Mouse (Mus musculus) embryonic facial prominence, embryonic 10.5 days (tissue): ENCODE measurements around the gene Lrrc63. TPM values are rescaled to one million over a fixed set of nuclear protein-coding genes. Genes with fewer than 3 reads are reported as not detected.

Experiments
- DNase-seq: peaks from one replicate; pipeline ENCODE4 v3.0.0-alpha.2; 2017; ENCODE audit warnings: low spot score
- H3K27ac ChIP-seq: fragments of 300-500 bp; sonication (generic); replicated peaks from 2 replicates; pipeline ENCODE4 v1.5.1; 2016; ENCODE audit warnings: mild to moderate bottlenecking
- H3K27me3 ChIP-seq: fragments of 300-500 bp; sonication (generic); replicated peaks from 2 replicates; pipeline ENCODE4 v1.6.1; 2016; ENCODE audit warnings: low read depth, mild to moderate bottlenecking; ENCODE audit not compliant: poor library complexity, severe bottlenecking
- H3K36me3 ChIP-seq: fragments of 300-500 bp; sonication (generic); replicated peaks from 2 replicates; pipeline ENCODE4 v1.6.1; 2016; ENCODE audit warnings: mild to moderate bottlenecking, moderate library complexity
- H3K4me1 ChIP-seq: fragments of 300-500 bp; sonication (generic); 2 replicates; pipeline ENCODE4 v1.6.1; 2016
- H3K4me3 ChIP-seq: fragments of 300-500 bp; sonication (generic); 2 replicates; pipeline ENCODE4 v1.5.1; 2016; ENCODE audit warnings: mild to moderate bottlenecking, moderate library complexity
- H3K9me3 ChIP-seq: fragments of 300-500 bp; sonication (generic); 2 replicates; pipeline ENCODE4 v1.6.1; 2016; ENCODE audit warnings: mild to moderate bottlenecking
- WGBS: fragments of 180-500 bp; shearing (Covaris S2); methylation state at CpG from one replicate; pipeline ENCODE4 v1.1.7; 2016; 5-methylcytosine and 5-hydroxymethylcytosine counted together
- polyA plus RNA-seq: library from polyadenylated mRNA; unstranded; fragments of >200 nt; fragmentation: Nextera tagmentation; extraction: Ambion mirVana; gene quantifications from 2 replicates; pipeline ENCODE4 v1.2.1, GENCODE M21; 2016

Gene Lrrc63
- polyA plus RNA-seq: 0.13 TPM in 1 of 2 replicates, not detected in the other

GRCm38 (mm10) chr14:75130501-75131318, at the start of gene Lrrc63, which contains the start of gene Lcp1:
Lrrc63 (minus strand) TSS chr14:75130881.
Lcp1 (plus strand) TSS chr14:75131101.
- H3K9me3 ChIP-seq: no peaks in the 10 kb centered on the region
- H3K27ac ChIP-seq: peak within 1 kb of the TSS; percentile 83
- H3K36me3 ChIP-seq: no peaks in the 10 kb centered on the region
- DNase-seq: peak; percentile 92
- peaks cover 6% of the 10 kb centered on the region; the same call in 1 of the 2 replicates for H3K4me1 ChIP-seq
- H3K27me3 ChIP-seq: peaks cover 15% of the 10 kb centered on the region
- peak within 1 kb of the TSS; percentile 66 for H3K4me3 ChIP-seq
- WGBS: under 1% methylated on average over 42 of the region's 42 CpGs

- no peak for DNase-seq
- WGBS: 88% methylated on average over 20 of the region's 20 CpGs
- Histone ChIP-seq H3K27me3 (no peaks in the 10 kb centered on the region), H3K4me3 (no peak overlapping the region), H3K9me3 (no peaks in the 10 kb centered on the region), H3K27ac (no peak overlapping the region), H3K4me1 (peaks cover 12% of the 10 kb centered on the region), H3K36me3 (no peaks in the 10 kb centered on the region)
These were observed 48.7 kb upstream of the Lrrc63 start for GRCm38 (mm10) chr14:75179255-75179963.

GRCm38 (mm10) chr14:75178801-75179211, 48.1 kb upstream of the Lrrc63 start:
- Histone ChIP-seq H3K4me3 (no peak overlapping the region), H3K27me3 (no peaks in the 10 kb centered on the region), H3K4me1 (peaks cover 12% of the 10 kb centered on the region), H3K27ac (no peak overlapping the region), H3K9me3 (no peaks in the 10 kb centered on the region), H3K36me3 (no peaks in the 10 kb centered on the region)
- DNase-seq: no peak
- WGBS: 71% methylated on average over 10 of the region's 10 CpGs

DNA sequence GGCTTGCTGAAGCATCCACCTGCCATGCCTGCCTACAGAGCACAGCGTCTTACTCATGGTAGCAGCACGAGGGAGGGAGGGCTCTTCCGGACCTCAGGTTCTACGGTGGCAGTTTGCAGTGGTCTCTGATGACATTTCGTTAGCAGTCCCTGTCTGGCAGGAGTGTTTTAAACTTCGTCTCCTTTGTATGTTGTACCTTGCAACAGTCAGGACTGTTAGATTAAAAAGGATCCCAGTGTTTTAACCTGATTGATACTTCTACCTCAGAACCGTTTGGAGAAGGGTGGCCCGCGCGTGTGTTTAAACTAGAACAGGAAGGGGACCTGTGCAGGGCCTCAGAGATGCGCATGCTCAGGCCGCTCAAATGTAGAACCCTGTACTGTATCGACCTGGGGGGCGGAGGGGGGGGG, 47.7 kb upstream of the Lrrc63 start:
- Histone ChIP-seq H3K27me3 (no peaks in the 10 kb centered on the region), H3K4me1 (peaks cover 12% of the 10 kb centered on the region), H3K4me3 (no peak overlapping the region), H3K36me3 (no peaks in the 10 kb centered on the region), H3K9me3 (no peaks in the 10 kb centered on the region), H3K27ac (no peak overlapping the region)
- DNase-seq: no peak
- 81% methylated on average over 14 of the region's 14 CpGs for WGBS

- peaks cover 12% of the 10 kb centered on the region for H3K4me1 ChIP-seq
- no peaks in the 10 kb centered on the region for H3K27me3 ChIP-seq
- H3K4me3 ChIP-seq: no peak overlapping the region
- no peaks in the 10 kb centered on the region for H3K9me3 ChIP-seq
- DNase-seq: no peak
- no peak overlapping the region for H3K27ac ChIP-seq
- H3K36me3 ChIP-seq: no peaks in the 10 kb centered on the region
- 78% methylated on average over 3 of the region's 3 CpGs for WGBS
These were observed 46.7 kb upstream of the Lrrc63 start for GRCm38 (mm10) chr14:75177400-75177799.

GRCm38 (mm10) chr14:75176425-75177045, 45.9 kb upstream of the Lrrc63 start:
- no peak for DNase-seq
- WGBS: 58% methylated on average over 4 of the region's 4 CpGs
- 0 out of 2 replicates have a peak overlapping the region, but pooled peaks have one; percentile 26 for H3K27ac ChIP-seq

DNA sequence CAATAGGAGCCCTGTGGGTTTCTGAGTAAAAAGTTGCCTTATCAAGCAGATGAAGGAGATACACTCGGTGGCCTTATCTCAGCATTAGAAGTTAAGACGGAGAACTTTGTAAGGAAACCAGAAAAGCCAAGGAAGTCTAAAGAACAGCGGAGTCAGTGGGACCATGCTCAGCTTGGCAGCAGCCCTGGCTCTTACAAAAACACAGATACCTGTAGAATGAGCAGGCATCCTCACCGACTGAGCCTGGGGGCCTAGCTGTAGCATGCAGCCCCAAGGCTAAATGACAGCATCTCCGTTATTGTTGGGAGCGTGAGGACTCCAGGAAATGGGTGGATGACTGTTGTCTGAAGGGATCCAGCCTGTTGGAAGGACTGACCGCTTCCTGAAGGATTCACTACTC, 45.1 kb upstream of the Lrrc63 start:
- no peaks in the 10 kb centered on the region for H3K9me3 ChIP-seq
- DNase-seq: no peak
- 78% methylated on average over 7 of the region's 7 CpGs for WGBS
- no peak overlapping the region for H3K27ac ChIP-seq
- H3K4me3 ChIP-seq: no peak overlapping the region
- no peaks in the 10 kb centered on the region for H3K36me3 ChIP-seq
- peaks cover 12% of the 10 kb centered on the region for H3K4me1 ChIP-seq
- H3K27me3 ChIP-seq: no peaks in the 10 kb centered on the region

More at GRCm38 (mm10) chr14:75176425-75177045, 45.9 kb upstream of the Lrrc63 start:
- H3K27me3 ChIP-seq: no peaks in the 10 kb centered on the region
- H3K9me3 ChIP-seq: no peaks in the 10 kb centered on the region
- peaks cover 12% of the 10 kb centered on the region for H3K4me1 ChIP-seq
- no peaks in the 10 kb centered on the region for H3K36me3 ChIP-seq
- no peak overlapping the region for H3K4me3 ChIP-seq

DNA sequence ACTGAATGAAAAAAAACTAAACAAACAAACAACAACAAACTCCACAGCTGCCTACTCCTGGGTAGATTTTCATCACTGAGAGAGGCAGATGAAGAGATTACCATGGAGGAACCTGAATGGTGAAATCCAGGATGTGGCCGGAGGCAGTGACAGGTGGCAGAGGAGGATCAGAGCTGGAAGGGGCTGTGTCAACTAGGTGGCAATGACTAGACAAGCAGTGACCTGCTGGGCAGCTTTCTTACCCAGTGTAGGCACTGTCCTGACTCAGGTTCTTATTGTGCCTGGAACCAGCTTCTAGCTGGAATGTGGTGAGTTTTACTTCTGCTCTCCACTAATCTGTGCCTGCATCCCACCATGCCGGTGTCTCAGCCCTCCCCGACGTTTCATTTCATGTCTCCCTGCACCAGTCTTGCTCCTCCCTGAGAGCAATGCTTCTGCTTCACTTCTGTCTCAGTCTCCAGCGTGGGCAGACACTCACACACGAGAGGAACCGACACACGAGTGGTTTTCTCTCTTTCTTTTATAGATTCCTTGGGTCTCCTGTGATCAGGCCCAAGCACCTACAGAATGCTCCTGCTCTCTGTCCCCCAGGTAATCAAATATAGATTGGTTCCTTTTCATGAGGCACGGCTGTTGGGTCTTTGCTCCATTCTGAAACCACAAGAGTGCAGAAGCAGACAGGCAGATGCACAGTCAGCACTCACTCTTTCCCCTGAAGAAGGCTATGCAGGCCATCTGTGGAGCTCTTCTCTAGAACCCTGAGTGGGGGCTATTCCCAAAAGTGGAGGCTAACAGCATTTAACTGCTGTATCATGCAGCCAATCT, 44.3 kb upstream of the Lrrc63 start:
- no peak for DNase-seq
- Histone ChIP-seq H3K9me3 (no peaks in the 10 kb centered on the region), H3K4me1 (peaks cover 12% of the 10 kb centered on the region), H3K4me3 (no peak overlapping the region), H3K27ac (no peak overlapping the region), H3K36me3 (no peaks in the 10 kb centered on the region), H3K27me3 (no peaks in the 10 kb centered on the region)
- 89% methylated on average over 9 of the region's 9 CpGs for WGBS

GRCm38 (mm10) chr14:75174296-75174695, 43.6 kb upstream of the Lrrc63 start:
- WGBS: 84% methylated on average over 8 of the region's 8 CpGs
- H3K9me3 ChIP-seq: no peaks in the 10 kb centered on the region
- no peaks in the 10 kb centered on the region for H3K36me3 ChIP-seq
- no peaks in the 10 kb centered on the region for H3K27me3 ChIP-seq
- no peak for DNase-seq
- H3K4me3 ChIP-seq: no peak overlapping the region
- H3K27ac ChIP-seq: no peak overlapping the region
- H3K4me1 ChIP-seq: peaks cover 12% of the 10 kb centered on the region

DNA sequence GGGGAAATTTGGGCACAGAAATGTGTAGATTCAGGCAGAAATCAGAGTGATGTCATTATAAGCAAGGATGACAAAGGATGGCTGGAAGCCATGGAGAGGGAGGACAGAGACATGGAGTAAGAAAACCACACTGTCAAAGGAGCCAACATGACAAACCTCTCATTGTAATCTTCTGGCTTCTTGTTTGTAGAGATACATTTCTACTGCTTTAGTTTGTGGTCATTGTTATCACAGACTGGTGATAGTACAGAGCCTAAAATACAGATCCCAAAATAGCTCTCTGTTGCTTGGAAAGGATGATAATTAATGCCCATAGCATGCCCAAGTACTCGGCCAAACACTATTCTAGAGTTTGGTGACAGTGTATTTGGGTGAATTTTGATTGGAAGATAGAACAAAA, 39.9 kb upstream of the Lrrc63 start:
- Histone ChIP-seq H3K27ac (no peak overlapping the region), H3K4me1 (no peaks in the 10 kb centered on the region), H3K27me3 (no peaks in the 10 kb centered on the region), H3K4me3 (no peak overlapping the region), H3K36me3 (no peaks in the 10 kb centered on the region), H3K9me3 (no peaks in the 10 kb centered on the region)
- 87% methylated on average over 1 of the region's 1 CpGs for WGBS
- no peak for DNase-seq

GRCm38 (mm10) chr14:75168501-75168900, 37.8 kb upstream of the Lrrc63 start:
- Histone ChIP-seq H3K27ac (no peak overlapping the region), H3K4me3 (no peak overlapping the region), H3K9me3 (no peaks in the 10 kb centered on the region), H3K36me3 (no peaks in the 10 kb centered on the region), H3K4me1 (no peaks in the 10 kb centered on the region), H3K27me3 (no peaks in the 10 kb centered on the region)
- no peak for DNase-seq
- 92% methylated on average over 3 of the region's 3 CpGs for WGBS
